Mouse (Mus musculus): Measurements from ENCODE around the gene Resp18. TPM values are rescaled to one million over a fixed set of nuclear protein-coding genes. Genes with fewer than 3 reads are reported as not detected.

Gene Resp18
- total and polyA plus RNA-seq, 3 experiments = 46.3 to 192 (median 127) TPM

- peak; percentile 53 for DNase-seq
Observed at GRCm38 (mm10) chr1:75277195-75278188, 723 bp downstream of the Resp18 start.

- peak; percentile 33 for DNase-seq
Observed at GRCm38 (mm10) chr1:75264091-75264880, 13.9 kb downstream of the Resp18 start, which contains the start of gene Ptprn. Ptprn (minus strand) TSS chr1:75264502.

- peak; percentile 72 for DNase-seq
Observed at GRCm38 (mm10) chr1:75262969-75263951, 15.0 kb downstream of the Resp18 start.

- DNase-seq = no peak
Observed at GRCm38 (mm10) chr1:75261278-75261677, 16.9 kb downstream of the Resp18 start.

GRCm38 (mm10) chr1:75255516-75256046 lies 22.6 kb downstream of the Resp18 start:
- DNase-seq = no peak

GRCm38 (mm10) chr1:75254625-75255013 lies 23.6 kb downstream of the Resp18 start:
- no peak for DNase-seq

GRCm38 (mm10) chr1:75253849-75254624 lies 24.2 kb downstream of the Resp18 start:
- DNase-seq = peak; percentile 71

GRCm38 (mm10) chr1:75253029-75253428 lies 25.2 kb downstream of the Resp18 start:
- no peak for DNase-seq

- DNase-seq = no peak
Observed at GRCm38 (mm10) chr1:75252308-75252707, 25.9 kb downstream of the Resp18 start.

GRCm38 (mm10) chr1:75251112-75251970 lies 26.9 kb downstream of the Resp18 start:
- DNase-seq = peak; percentile 89

- DNase-seq = no peak
Observed at GRCm38 (mm10) chr1:75250498-75250897, 27.7 kb downstream of the Resp18 start.

GRCm38 (mm10) chr1:75248041-75248772 lies 30.0 kb downstream of the Resp18 start:
- peak; percentile 90 for DNase-seq

- DNase-seq = peak; percentile 30
Observed at GRCm38 (mm10) chr1:75247071-75247930, 30.9 kb downstream of the Resp18 start.

GRCm38 (mm10) chr1:75244836-75245235 lies 33.4 kb downstream of the Resp18 start:
- no peak for DNase-seq

- DNase-seq = no peak
Observed at GRCm38 (mm10) chr1:75244175-75244826, 33.9 kb downstream of the Resp18 start.

GRCm38 (mm10) chr1:75243411-75243810 lies 34.8 kb downstream of the Resp18 start:
- DNase-seq = no peak

GRCm38 (mm10) chr1:75239591-75239990 lies 38.6 kb downstream of the Resp18 start:
- DNase-seq = no peak
